Mouse (Mus musculus) olfactory bulb, adult 2 months (tissue): ENCODE data around the gene Il10.

Experiments used
- CTCF ChIP-seq: fragments of 200-500 bp; IDR thresholded peaks from 2 replicates; pipeline ENCODE4 v1.5.1; 2012; ENCODE audit warnings: low read depth, mild to moderate bottlenecking, low read length, moderate library complexity; ENCODE audit not compliant: insufficient read depth
- POLR2A ChIP-seq: fragments of 200-500 bp; IDR thresholded peaks from 2 replicates; pipeline ENCODE4 v1.6.1; 2012; ENCODE audit warnings: mild to moderate bottlenecking, low read depth, low read length, moderate library complexity; ENCODE audit not compliant: insufficient read depth

DNA sequence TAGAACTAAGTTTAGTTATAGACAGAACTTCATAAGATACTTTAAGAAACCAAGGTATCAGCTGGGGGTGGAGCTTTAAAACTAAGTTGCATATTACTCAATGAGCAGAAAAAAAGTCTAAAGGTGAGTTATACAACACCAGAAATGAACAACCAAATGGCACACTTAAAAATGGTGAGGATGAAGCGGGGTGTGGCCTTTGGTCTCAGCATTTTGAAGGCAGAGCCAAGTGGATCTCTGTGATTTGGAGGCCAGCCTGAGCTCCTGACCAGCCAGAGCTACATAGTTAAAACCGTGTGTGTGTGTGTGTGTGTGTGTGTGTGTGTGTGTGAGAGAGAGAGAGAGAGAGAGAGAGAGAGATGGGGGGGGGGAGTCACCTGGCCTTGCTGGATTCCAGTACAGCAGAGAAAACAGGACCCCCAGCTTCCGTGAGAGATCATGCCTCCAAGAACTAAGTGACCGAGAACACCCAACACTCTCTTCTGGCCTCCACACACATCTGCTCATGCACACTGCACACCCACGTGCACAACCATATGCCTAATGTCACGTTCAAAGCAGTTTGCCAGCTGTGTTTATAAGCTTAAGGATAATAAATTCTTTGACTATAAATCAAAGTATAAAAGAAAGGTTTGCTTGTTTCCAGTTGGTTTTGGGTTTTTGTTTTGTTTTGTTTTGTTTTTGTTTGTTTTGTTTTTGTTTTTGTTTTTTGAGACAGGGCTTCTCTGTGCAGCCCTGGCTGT lies 28.6 kb downstream of the Il10 start:
- no peak for TF ChIP-seq CTCF
- TF ChIP-seq POLR2A: no peak
